Mouse (Mus musculus): Measurements from ENCODE around the gene Zfp687.

The Zfp687 gene

GRCm38 (mm10) chr3:94958295-94958694 is 57.0 kb downstream of the Zfp687 start:
- peak in 1 of 2 experiments; percentile 18 for DNase-seq
